Comparison of ENCODE assay signal across 10 mouse cellular contexts in genomic region chr5:105140089-105140810, GRCm38 (mm10). TPM values are rescaled to one million over a fixed set of nuclear protein-coding genes. Genes with fewer than 3 reads are reported as not detected.
DNase-seq lines count a peak whose midpoint lies in the region; ATAC-seq and TF ChIP-seq lines count a peak whose summit lies in the region.
"Not testable (repeated sequence)": the region's sequence is repeated elsewhere in the genome, so short reads cannot be mapped to it uniquely, and the experiment has no call there.
"Had no signal": no experiment of that assay in that cellular context is flagged by ENCODE, and none has a peak within 500 bp of the region (broad histone marks: within the 10 kb centered on the region; RNA-seq: fewer than 3 reads in every experiment).

No protein-coding gene starts in this region.

- WGBS in heart, adult 2 months, result 59% methylated on average over 2 of the region's 2 CpGs
- 50% methylated on average over 2 of the region's 2 CpGs for WGBS in liver, postnatal 0 days (ENCODE audit: insufficient replicate concordance)
- 48% methylated on average over 2 of the region's 2 CpGs for WGBS in small intestine, adult 2 months

- TF ChIP-seq EP300 in CH12.LX (IDR thresholded peaks at IDR 0.05; ENCODE audit: low read length); heart, adult 2 months (IDR thresholded peaks at IDR 0.05; ENCODE audit: insufficient read depth, low read depth, low read length); liver, postnatal 0 days (IDR thresholded peaks at IDR 0.05; ENCODE audit: low read depth): not testable (repeated sequence)

- not testable (repeated sequence) for H3K27me3 ChIP-seq in CH12.LX (replicated peaks); heart, adult 2 months (ENCODE audit: control insufficient read depth, insufficient read depth, low read length); liver, postnatal 0 days (ENCODE audit: insufficient read depth, low read length); small intestine, adult 2 months (ENCODE audit: control insufficient read depth, insufficient read depth, low read length)

- peak overlapping the region; percentile 41; the same call in 1 of the 2 replicates for H3K27ac ChIP-seq in CH12.LX (ENCODE audit: insufficient read depth, low read depth)
- peak overlapping the region; percentile 61; the same call in 1 of the 2 replicates for H3K27ac ChIP-seq in ES-E14 (ENCODE audit: insufficient read depth, low read depth, low read length, poor library complexity, severe bottlenecking)
- H3K27ac ChIP-seq in brown adipose tissue, adult 24 weeks (replicated peaks; ENCODE audit: low read depth, low read length), result peak overlapping the region; percentile 82
- H3K27ac ChIP-seq in heart, adult 2 months, result peak overlapping the region; percentile 75
- H3K27ac ChIP-seq in liver, postnatal 0 days (ENCODE audit: low read depth), result 0 out of 2 replicates have a peak overlapping the region, but pooled peaks have one; percentile 7
- 0 out of 2 replicates have a peak overlapping the region, but pooled peaks have one; percentile 15 for H3K27ac ChIP-seq in small intestine, adult 2 months (ENCODE audit: insufficient read depth, low read depth, low read length)

- not testable (repeated sequence) for TF ChIP-seq POLR2A in CH12.LX (IDR thresholded peaks at IDR 0.05; ENCODE audit: low read depth, low read length); heart, adult 2 months (IDR thresholded peaks at IDR 0.05; ENCODE audit: insufficient read depth, low read depth, low read length); small intestine, adult 2 months (IDR thresholded peaks at IDR 0.05; ENCODE audit: low read depth, low read length)

- H3K4me3 ChIP-seq in CH12.LX (replicated peaks in 1 of 3; ENCODE audit: low read depth in 2 of 3, low read length in 2 of 3, poor library complexity in 1 of 3); ES-E14 (ENCODE audit: insufficient read depth in 1 of 2, low read depth in 1 of 2, low read length in 2 of 2, poor library complexity in 1 of 2, severe bottlenecking in 1 of 2); brown adipose tissue, adult 24 weeks (ENCODE audit: insufficient read depth, low read depth, low read length); heart, adult 2 months; liver, postnatal 0 days (ENCODE audit: low read depth, low read length); small intestine, adult 2 months (ENCODE audit: low read depth, low read length): not testable (repeated sequence)

- dilution Hi-C loops in CH12.LX (cut with MboI; ENCODE audit: extremely low pct_ligation_motif_present, extremely low pct_unique_long_range_greater_than_20kb, low sequenced_read_pairs), result not testable (repeated sequence)

- TF ChIP-seq RAD21 in CH12.LX (IDR thresholded peaks at IDR 0.05; ENCODE audit: low read depth, low read length), result not testable (repeated sequence)

- intact Hi-C loops in heart, adult 2 months (cut with DNase I), result loop anchor here (5.0 kb wide), 1 partner anchor 153 kb away; no protein-coding TSS in a partner anchor

- DNase-seq in CH12.LX (ENCODE audit: extremely low read depth); ES-E14 (ENCODE audit: low read depth, low spot score); heart, adult 2 months; liver, postnatal 0 days: not testable (repeated sequence)
- peak; percentile 19 for DNase-seq in thymus, postnatal 4 days

- peaks cover 14% of the 10 kb centered on the region for H3K79me2 ChIP-seq in CH12.LX (replicated peaks; ENCODE audit: control insufficient read depth, extremely low read depth, insufficient read depth, poor library complexity, severe bottlenecking)
- H3K79me2 ChIP-seq in heart, adult 2 months (replicated peaks; ENCODE audit: control insufficient read depth, insufficient read depth, low read length), result not testable (repeated sequence)

- peaks cover 21 to 52% of the 10 kb centered on the region in 2 experiments for H3K4me1 ChIP-seq in CH12.LX (ENCODE audit: control insufficient read depth in 1 of 2, insufficient read depth in 2 of 2)
- H3K4me1 ChIP-seq in ES-E14 (ENCODE audit: control insufficient read depth in 2 of 2, insufficient read depth in 2 of 2, low read length in 2 of 2, poor library complexity in 1 of 2); brown adipose tissue, adult 24 weeks (ENCODE audit: control insufficient read depth, insufficient read depth, insufficient read length, low read length); heart, adult 2 months (ENCODE audit: control insufficient read depth, insufficient read depth, low read length); liver, postnatal 0 days (ENCODE audit: insufficient read depth); small intestine, adult 2 months (ENCODE audit: control insufficient read depth, insufficient read depth, insufficient read length, low read length): not testable (repeated sequence)

- H3K4me2 ChIP-seq in CH12.LX (ENCODE audit: insufficient read depth, low read depth, poor library complexity, severe bottlenecking), result peak overlapping the region; percentile 89
- H3K4me2 ChIP-seq in liver, postnatal 0 days (ENCODE audit: low read depth, low read length), result not testable (repeated sequence)

- in situ Hi-C loops in CH12.LX (cut with MboI; ENCODE audit: low pct_ligation_motif_present, low pct_unique_long_range_greater_than_20kb, low sequenced_read_pairs), result loop anchor here (5.0 kb wide), 1 partner anchor 153 kb away; no protein-coding TSS in a partner anchor
- in situ Hi-C loops in ES-E14 (cut with MboI; ENCODE audit: low sequenced_read_pairs in 2 of 2, unreplicated experiment in 2 of 2), result not testable (repeated sequence)

- H3K9ac ChIP-seq in CH12.LX (ENCODE audit: insufficient read depth, low read depth), result peak overlapping the region; percentile 63
- not testable (repeated sequence) for H3K9ac ChIP-seq in ES-E14 (ENCODE audit: insufficient read depth, low read depth, low read length, poor library complexity, severe bottlenecking); heart, adult 2 months (ENCODE audit: low read depth, low read length); liver, postnatal 0 days (replicated peaks)

- ATAC-seq in liver, postnatal 0 days, result not testable (repeated sequence)

- H3K9me3 ChIP-seq in CH12.LX (replicated peaks; ENCODE audit: low read length); ES-E14 (ENCODE audit: control insufficient read depth, insufficient read depth, low read depth, low read length); liver, postnatal 0 days (ENCODE audit: low read length): not testable (repeated sequence)

- H3K36me3 ChIP-seq in CH12.LX (replicated peaks in 1 of 2; ENCODE audit: control insufficient read depth in 1 of 2, insufficient read depth in 1 of 2, low read length in 1 of 2); ES-E14 (ENCODE audit: control insufficient read depth, insufficient read depth, low read length, poor library complexity, severe bottlenecking); heart, adult 2 months (ENCODE audit: control insufficient read depth, insufficient read depth, low read length); liver, postnatal 0 days (replicated peaks; ENCODE audit: insufficient read depth, low read length); small intestine, adult 2 months (ENCODE audit: control insufficient read depth, insufficient read depth, low read length): not testable (repeated sequence)

- not testable (repeated sequence) for TF ChIP-seq CTCF in CH12.LX (conservative IDR thresholded peaks at IDR 0.05 in 1 of 2, IDR thresholded peaks at IDR 0.05 in 1 of 2; ENCODE audit: low read depth in 2 of 2, low read length in 2 of 2); heart, adult 2 months (IDR thresholded peaks at IDR 0.05); liver, postnatal 0 days (IDR thresholded peaks at IDR 0.05; ENCODE audit: low read depth); small intestine, adult 2 months (IDR thresholded peaks at IDR 0.05; ENCODE audit: extremely low read depth, insufficient read length, insufficient replicate concordance, low read depth, low read length)

RNA-seq across cellular contexts. Expression of gene Gbp4, which starts 0.9 kb away (rescaled TPM):
- total RNA-seq in CH12.LX (2012; rRNA removed), result 14.8 and 17.2 TPM in 2 replicates
- total RNA-seq in CH12.LX (2014; rRNA removed), result 19.3 and 21.1 TPM in 2 replicates
- polyA plus RNA-seq in CH12.LX (2012; ENCODE audit: insufficient read length, low read depth), result 16.1 and 18.3 TPM in 2 replicates
- 1.5 and 1.9 TPM in 2 replicates for total RNA-seq in ES-E14 (2012; rRNA removed)
- polyA plus RNA-seq in brown adipose tissue, adult 24 weeks (2012; ENCODE audit: insufficient read depth, insufficient read length, missing spikeins), result 4.8 and 5.8 TPM in 2 replicates
- 10 to 100 TPM in 1 of 2 experiments, 1 to 10 TPM in 1; 4.6 to 11.5 TPM for total RNA-seq in heart, adult 2 months (2021)
- polyA plus RNA-seq in heart, adult 2 months (2012; rRNA removed), result 7.8 and 10.4 TPM in 2 replicates
- polyA plus RNA-seq in liver, postnatal 0 days (2015; fragmentation: Nextera tagmentation; extraction: Ambion mirVana), result 1.2 and 1.4 TPM in 2 replicates
- 3.3 and 4.9 TPM in 2 replicates for polyA plus RNA-seq in small intestine, adult 2 months (2012; rRNA removed)
- polyA plus RNA-seq: G1E had no signal

RNA-seq across cellular contexts. Expression of gene Gbp8, which starts 0.9 kb away (rescaled TPM):
- total RNA-seq in CH12.LX (2012; rRNA removed) (2.9 and 5.2 TPM in 2 replicates), CH12.LX (2014; rRNA removed) (5.1 and 6.1 TPM in 2 replicates), ES-E14 (2012; rRNA removed) (0.16 and 0.22 TPM in 2 replicates)
- polyA plus RNA-seq in CH12.LX (2012; ENCODE audit: insufficient read length, low read depth), result 7.4 and 7.5 TPM in 2 replicates
- polyA plus RNA-seq in brown adipose tissue, adult 24 weeks (2012; ENCODE audit: insufficient read depth, insufficient read length, missing spikeins), result 2.1 TPM in 1 of 2 replicates, not detected in the other
- total RNA-seq in heart, adult 2 months (2021), result under 1 TPM; 0.13 to 0.23 TPM
- polyA plus RNA-seq in heart, adult 2 months (2012; rRNA removed), result 0.29 TPM in 2 replicates
- 2.1 and 2.5 TPM in 2 replicates for polyA plus RNA-seq in liver, postnatal 0 days (2015; fragmentation: Nextera tagmentation; extraction: Ambion mirVana)
- polyA plus RNA-seq in small intestine, adult 2 months (2012; rRNA removed), result 1.3 and 2.7 TPM in 2 replicates
- total RNA-seq: gastrocnemius, postnatal 14 days had no signal
- polyA plus RNA-seq: forebrain, embryonic 10.5 days; G1E had no signal

RNA-seq across cellular contexts. Expression of gene Gbp9, which starts 0.9 kb away (rescaled TPM):
- total RNA-seq in CH12.LX (2012; rRNA removed) (2.9 and 3.4 TPM in 2 replicates), CH12.LX (2014; rRNA removed) (4.8 and 6.2 TPM in 2 replicates), ES-E14 (2012; rRNA removed) (0.79 and 1.5 TPM in 2 replicates)
- polyA plus RNA-seq in CH12.LX (2012; ENCODE audit: insufficient read length, low read depth), result 10.1 and 15.0 TPM in 2 replicates
- 4.8 and 7.0 TPM in 2 replicates for polyA plus RNA-seq in brown adipose tissue, adult 24 weeks (2012; ENCODE audit: insufficient read depth, insufficient read length, missing spikeins)
- total RNA-seq in heart, adult 2 months (2021), result 1 to 10 TPM; 7.4 to 9.4 TPM
- polyA plus RNA-seq in heart, adult 2 months (2012; rRNA removed), result 5.6 and 11.3 TPM in 2 replicates
- polyA plus RNA-seq in liver, postnatal 0 days (2015; fragmentation: Nextera tagmentation; extraction: Ambion mirVana), result 2.4 and 2.8 TPM in 2 replicates
- polyA plus RNA-seq in small intestine, adult 2 months (2012; rRNA removed), result 0.66 and 1.3 TPM in 2 replicates
- polyA plus RNA-seq: G1E had no signal

Comparison
In these comparisons a context has a peak if more than half of its experiments do, and no peak if none do; other contexts are left out.
1. H3K27ac ChIP-seq: peak in every context shown above with its lines; median percentile 82 in brown adipose tissue, adult 24 weeks; 75 in heart, adult 2 months; 61 in ES-E14; 41 in CH12.LX; 15 in small intestine, adult 2 months; 7 in liver, postnatal 0 days.